Mouse (Mus musculus) lung, postnatal 0 days (tissue): ENCODE results near the gene Sorcs2.

Experiments used
- CTCF ChIP-seq: IDR thresholded peaks from 2 replicates; pipeline ENCODE4 v1.5.1; 2016; ENCODE audit warnings: antibody characterized with exemption, mild to moderate bottlenecking
- EP300 ChIP-seq: IDR thresholded peaks from 2 replicates; pipeline ENCODE4 v1.6.1; 2016; ENCODE audit warnings: antibody characterized with exemption, mild to moderate bottlenecking, control low read depth

DNA sequence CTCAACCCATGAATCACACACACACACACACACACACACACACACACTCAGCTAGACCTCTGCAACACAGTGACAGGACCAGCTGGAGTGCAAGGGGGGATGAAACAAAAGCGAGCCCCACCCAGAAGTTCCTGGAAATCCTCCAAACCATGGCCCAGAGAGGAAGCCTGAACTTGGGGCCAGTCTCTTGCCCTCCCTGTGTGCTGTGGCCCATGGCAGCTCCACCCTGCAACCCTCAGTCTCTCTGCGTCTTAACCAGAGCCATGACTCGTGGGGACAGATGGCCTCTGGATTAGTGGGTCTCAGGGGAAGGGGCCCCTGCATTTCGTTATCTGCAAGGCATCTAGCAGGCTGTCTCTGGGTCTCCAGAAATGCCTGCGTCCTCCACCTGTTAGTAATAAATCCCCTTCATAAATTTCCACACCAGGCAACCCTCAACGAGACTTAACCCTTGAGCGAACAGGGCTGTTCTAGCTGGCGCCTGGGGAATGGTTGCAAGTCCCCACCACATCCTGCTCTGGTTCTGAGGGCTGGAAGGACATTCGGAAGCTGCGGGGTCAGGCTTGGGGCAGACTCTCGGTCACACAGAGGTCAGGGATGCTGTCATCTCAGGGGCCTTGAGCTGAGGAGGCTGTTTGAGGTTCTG lies 24.6 kb downstream of the Sorcs2 start:
- TF ChIP-seq CTCF (no peak), EP300 (no peak)
